Mouse (Mus musculus) intestine, embryonic 14.5 days (tissue): Measurements from ENCODE around the gene Pik3cd. TPM values are rescaled to one million over a fixed set of nuclear protein-coding genes. Genes with fewer than 3 reads are reported as not detected.
"Not testable (repeated sequence)": the region's sequence is repeated elsewhere in the genome, so short reads cannot be mapped to it uniquely, and the experiment has no call there.

Experiments
- ATAC-seq: fragments of 200-750 bp; cut with Nextera tagmentation; replicated peaks from 2 replicates; pipeline ENCODE4 v1.8.0; 2017; ENCODE audit warnings: low read depth, moderate number of reproducible peaks, moderate TSS enrichment, moderate library complexity; ENCODE audit not compliant: low FRiP score, low TSS enrichment
- DNase-seq: peaks from one replicate; pipeline ENCODE4 v3.0.0-alpha.2; 2018; ENCODE audit warnings: low spot score
- H3K27ac ChIP-seq: fragments of 300-500 bp; sonication (generic); 2 replicates; pipeline ENCODE4 v1.5.1; 2014; ENCODE audit warnings: low read depth, mild to moderate bottlenecking, control low read depth
- H3K27me3 ChIP-seq: fragments of 300-500 bp; sonication (generic); replicated peaks from 2 replicates; pipeline ENCODE4 v1.6.1; 2014; ENCODE audit warnings: low read length, control low read depth; ENCODE audit not compliant: control insufficient read depth, insufficient read depth
- H3K36me3 ChIP-seq: fragments of 300-500 bp; sonication (generic); 2 replicates; pipeline ENCODE4 v1.6.1; 2014; ENCODE audit warnings: low read length, control low read depth; ENCODE audit not compliant: control insufficient read depth, insufficient read depth
- H3K4me1 ChIP-seq: fragments of 300-500 bp; sonication (generic); replicated peaks from 2 replicates; pipeline ENCODE4 v1.6.1; 2014; ENCODE audit warnings: low read length, control low read depth, mixed read lengths; ENCODE audit not compliant: control insufficient read depth, insufficient read depth
- H3K4me2 ChIP-seq: fragments of 300-500 bp; sonication (generic); 2 replicates; pipeline ENCODE4 v1.6.1; 2014; ENCODE audit warnings: low read length
- H3K4me3 ChIP-seq: fragments of 300-500 bp; sonication (generic); 2 replicates; pipeline ENCODE4 v1.5.1; 2014; ENCODE audit warnings: low read depth, low read length, control low read depth, mixed read lengths
- H3K9ac ChIP-seq: fragments of 300-500 bp; sonication (generic); 2 replicates; pipeline ENCODE4 v1.6.1; 2014; ENCODE audit warnings: mild to moderate bottlenecking, low read length
- H3K9me3 ChIP-seq: fragments of 300-500 bp; sonication (generic); 2 replicates; pipeline ENCODE4 v1.6.1; 2016; ENCODE audit warnings: low read length, control low read depth; ENCODE audit not compliant: control insufficient read depth
- WGBS: fragments of 180-500 bp; shearing (Covaris S2); extraction: QIAGEN DNeasy Blood & Tissue Kit; methylation state at CpG from one replicate; pipeline ENCODE4 v1.1.7; 2014; 5-methylcytosine and 5-hydroxymethylcytosine counted together
- polyA plus RNA-seq: library from polyadenylated mRNA; unstranded; fragments of >200 nt; fragmentation: Nextera tagmentation; extraction: Ambion mirVana; gene quantifications from 2 replicates; pipeline ENCODE4 v1.2.1, GENCODE M21; 2014

The Pik3cd gene
- polyA plus RNA-seq, 1 experiment from 2014 or later = 5.2 TPM

DNA sequence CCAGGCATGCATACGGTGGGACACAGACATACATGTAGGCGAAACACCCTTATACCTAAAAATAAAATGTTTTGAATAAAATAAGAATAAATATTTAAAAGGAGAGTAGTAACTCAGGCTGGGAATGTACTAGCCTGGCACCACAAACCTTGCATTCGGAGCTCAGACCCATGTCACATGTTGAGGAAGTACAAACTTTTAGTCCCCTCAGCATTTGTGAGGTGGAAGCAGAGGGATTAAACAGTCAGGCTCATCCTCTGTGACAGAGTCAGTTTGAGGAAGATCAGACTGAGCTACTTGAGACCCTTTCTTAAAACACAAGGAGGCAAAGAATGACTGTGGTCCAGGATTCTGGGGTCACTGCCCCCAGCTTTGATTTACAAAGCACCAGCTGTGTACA lies 85.4 kb downstream of the Pik3cd start:
- DNase-seq, H3K27me3 ChIP-seq, H3K4me3 ChIP-seq, H3K27ac ChIP-seq, H3K9me3 ChIP-seq, ATAC-seq, H3K4me1 ChIP-seq, H3K36me3 ChIP-seq, H3K4me2 ChIP-seq, H3K9ac ChIP-seq: not testable (repeated sequence)
- WGBS = 84% methylated on average over 3 of the region's 3 CpGs

- Histone ChIP-seq H3K27ac (no peak overlapping the region), H3K9me3 (no peaks in the 10 kb centered on the region), H3K4me1 (no peaks in the 10 kb centered on the region), H3K36me3 (peaks cover 7% of the 10 kb centered on the region; the same call in 1 of the 2 replicates), H3K4me3 (no peak overlapping the region), H3K4me2 (no peak overlapping the region), H3K9ac (no peak overlapping the region), H3K27me3 (no peaks in the 10 kb centered on the region)
- ATAC-seq (no peak), DNase-seq (no peak)
- 97% methylated on average over 3 of the region's 3 CpGs for WGBS
Observed at GRCm38 (mm10) chr4:149614869-149615268, 87.5 kb downstream of the Pik3cd start.

- not testable (repeated sequence) for H3K9ac ChIP-seq, H3K27me3 ChIP-seq, H3K4me3 ChIP-seq, H3K9me3 ChIP-seq, H3K4me2 ChIP-seq, H3K4me1 ChIP-seq, DNase-seq, ATAC-seq, H3K27ac ChIP-seq, H3K36me3 ChIP-seq
- WGBS = 65% methylated on average over 6 of the region's 6 CpGs
Observed at GRCm38 (mm10) chr4:149613497-149613896, 88.9 kb downstream of the Pik3cd start.

DNA sequence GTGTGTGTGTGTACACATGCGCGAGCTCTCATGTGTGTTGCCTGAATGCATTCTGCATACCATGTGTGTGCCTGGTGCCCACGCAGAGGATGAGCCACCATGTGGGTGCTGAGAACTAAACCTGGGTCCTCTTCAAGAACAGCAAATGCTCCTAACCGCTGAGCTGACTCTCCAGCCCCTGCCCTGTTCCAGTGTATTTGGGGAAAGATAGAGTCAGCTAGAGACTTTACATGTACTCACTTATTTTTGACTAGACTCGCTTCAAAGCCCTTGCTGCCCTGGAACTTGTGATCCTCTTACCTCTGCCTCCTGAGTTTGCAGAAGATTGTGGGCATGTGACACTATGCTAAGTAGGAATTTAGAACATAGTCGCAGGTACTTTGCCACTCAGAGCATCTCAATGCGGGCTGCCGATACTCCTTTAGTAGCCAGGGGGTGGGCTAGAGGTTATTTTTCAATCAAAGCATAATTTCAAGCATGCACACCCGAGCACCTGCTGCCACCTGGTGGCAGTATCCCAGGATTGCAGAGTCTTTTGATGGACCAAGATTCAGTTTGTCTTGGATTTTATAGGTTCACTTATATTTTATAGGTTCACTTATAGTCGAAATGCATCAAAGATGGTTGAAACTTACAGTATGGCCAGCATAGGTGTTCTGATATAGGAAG lies 90.9 kb downstream of the Pik3cd start:
- 52% methylated on average over 10 of the region's 10 CpGs for WGBS
- Histone ChIP-seq H3K27me3 (no peaks in the 10 kb centered on the region), H3K9me3 (no peaks in the 10 kb centered on the region), H3K4me1 (peaks cover 12% of the 10 kb centered on the region; the same call in 1 of the 2 replicates), H3K27ac (no peak overlapping the region), H3K9ac (no peak overlapping the region), H3K4me3 (no peak overlapping the region), H3K4me2 (no peak overlapping the region), H3K36me3 (peaks cover 4% of the 10 kb centered on the region; the same call in 1 of the 2 replicates)
- DNase-seq (peak; percentile 86), ATAC-seq (no peak)

DNA sequence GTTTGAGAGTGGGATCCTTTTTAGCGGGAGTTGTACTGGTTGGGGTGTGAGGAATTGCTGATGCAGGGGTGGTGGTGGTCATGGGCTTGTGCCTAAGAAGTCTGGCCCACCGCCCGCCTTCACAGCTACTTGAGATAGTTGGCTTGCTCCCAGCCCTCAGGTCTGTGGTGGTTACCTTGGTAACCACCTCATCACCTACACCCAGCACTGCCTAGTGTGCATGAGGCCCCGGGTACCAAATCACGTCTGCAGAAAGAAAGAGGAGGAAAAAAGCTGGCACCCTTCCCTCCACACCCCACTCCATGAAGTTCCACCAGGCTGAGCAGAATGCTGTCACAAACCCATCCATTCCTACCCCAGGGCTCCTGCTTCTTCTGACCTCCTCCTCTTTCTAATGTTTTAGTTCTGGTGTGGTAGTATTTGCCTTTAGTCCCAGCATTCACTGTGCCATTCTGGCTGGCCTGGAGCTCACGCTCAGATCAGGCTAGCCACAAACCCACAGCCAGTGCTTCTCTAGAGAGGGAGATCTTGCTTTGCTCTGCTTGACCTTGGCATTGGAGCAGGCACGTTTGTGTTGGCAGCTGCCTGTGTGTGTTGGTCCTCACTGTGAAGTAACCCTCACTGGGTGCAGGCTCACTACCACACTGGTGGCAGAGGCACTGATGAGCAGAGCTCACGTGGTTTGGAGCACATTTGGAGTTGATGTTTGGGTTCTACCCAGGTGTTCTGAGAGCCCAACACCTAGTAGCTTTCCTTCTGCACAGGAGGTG lies 92.9 kb downstream of the Pik3cd start:
- ATAC-seq (no peak), DNase-seq (no peak)
- 79% methylated on average over 8 of the region's 8 CpGs for WGBS
- H3K4me3 ChIP-seq = no peak overlapping the region
- peaks cover 12% of the 10 kb centered on the region; the same call in 1 of the 2 replicates for H3K4me1 ChIP-seq
- H3K36me3 ChIP-seq = no peaks in the 10 kb centered on the region
- no peak overlapping the region for H3K9ac ChIP-seq
- H3K27me3 ChIP-seq = no peaks in the 10 kb centered on the region
- H3K9me3 ChIP-seq = no peaks in the 10 kb centered on the region
- H3K27ac ChIP-seq = no peak overlapping the region
- H3K4me2 ChIP-seq = no peak overlapping the region

GRCm38 (mm10) chr4:149608309-149608638 lies 94.1 kb downstream of the Pik3cd start:
- WGBS = 76% methylated on average over 6 of the region's 6 CpGs
- no peak overlapping the region for H3K27ac ChIP-seq
- no peaks in the 10 kb centered on the region for H3K27me3 ChIP-seq
- peaks cover 12% of the 10 kb centered on the region; the same call in 1 of the 2 replicates for H3K4me1 ChIP-seq
- ATAC-seq (no peak), DNase-seq (no peak)
- H3K9me3 ChIP-seq = no peaks in the 10 kb centered on the region
- H3K36me3 ChIP-seq = no peaks in the 10 kb centered on the region
- no peak overlapping the region for H3K4me3 ChIP-seq
- H3K9ac ChIP-seq = no peak overlapping the region
- no peak overlapping the region for H3K4me2 ChIP-seq

DNA sequence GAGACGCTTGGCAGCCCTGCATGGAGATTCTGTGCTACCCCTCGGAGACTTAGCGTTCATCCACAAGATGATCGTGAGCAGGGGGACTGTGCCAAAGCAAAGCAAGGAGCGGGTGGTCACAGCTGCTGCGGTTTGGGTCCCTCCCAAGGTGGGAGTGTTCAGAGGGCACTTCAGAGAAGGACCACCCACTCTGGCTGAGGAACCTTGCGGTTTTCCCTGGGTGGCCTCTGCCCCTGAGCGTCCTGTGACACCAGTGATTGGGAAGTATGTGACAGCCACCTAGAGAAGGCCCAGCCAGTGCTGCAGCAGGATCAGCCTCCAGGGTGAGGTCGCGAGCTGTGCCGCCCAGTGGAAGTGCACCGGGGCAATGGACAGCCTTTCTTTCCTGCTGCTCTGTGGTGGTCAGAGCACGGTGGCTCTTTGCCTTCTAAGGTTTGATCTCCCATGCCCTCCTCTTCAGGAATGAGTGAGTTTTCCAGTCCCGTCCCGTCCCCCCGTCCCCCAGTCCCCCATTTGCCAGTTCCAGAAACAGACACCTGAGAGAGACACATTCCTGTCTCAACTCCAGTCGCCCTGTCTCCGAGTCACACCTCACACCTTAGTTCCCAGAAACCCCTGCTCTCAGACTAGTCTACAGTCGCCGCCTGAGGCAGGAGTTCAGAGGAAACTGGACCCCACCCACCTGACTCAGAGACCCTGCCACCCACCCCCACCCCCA lies 94.6 kb downstream of the Pik3cd start:
- Histone ChIP-seq H3K9me3 (no peaks in the 10 kb centered on the region), H3K4me2 (no peak overlapping the region), H3K9ac (no peak overlapping the region), H3K36me3 (no peaks in the 10 kb centered on the region), H3K27me3 (no peaks in the 10 kb centered on the region), H3K4me1 (peaks cover 12% of the 10 kb centered on the region; the same call in 1 of the 2 replicates), H3K4me3 (no peak overlapping the region), H3K27ac (no peak overlapping the region)
- ATAC-seq (peak; percentile 61), DNase-seq (no peak)
- WGBS = 51% methylated on average over 20 of the region's 20 CpGs

GRCm38 (mm10) chr4:149606766-149607358 lies 95.5 kb downstream of the Pik3cd start:
- Histone ChIP-seq H3K4me3 (no peak overlapping the region), H3K27ac (no peak overlapping the region), H3K36me3 (no peaks in the 10 kb centered on the region), H3K4me1 (peaks cover 16% of the 10 kb centered on the region; the same call in 1 of the 2 replicates), H3K9me3 (no peaks in the 10 kb centered on the region), H3K4me2 (no peak overlapping the region), H3K27me3 (no peaks in the 10 kb centered on the region), H3K9ac (no peak overlapping the region)
- WGBS = 67% methylated on average over 15 of the region's 15 CpGs
- ATAC-seq (no peak), DNase-seq (no peak)
